Mouse (Mus musculus) brain, embryonic 14.5 days (tissue): Measurements from ENCODE around the gene Klk13. TPM values are rescaled to one million over a fixed set of nuclear protein-coding genes. Genes with fewer than 3 reads are reported as not detected.
A peak's percentile ranks its signal among the peaks of the same experiment; 100 is the strongest.

ENCODE experiments used
- DNase-seq: peaks from one replicate; pipeline ENCODE4 v3.0.0-alpha.2; 2011; ENCODE audit warnings: low read depth
- CTCF ChIP-seq: fragments of 200-500 bp; IDR thresholded peaks from 2 replicates; pipeline ENCODE4 v1.5.1; 2012; ENCODE audit warnings: inconsistent platforms, mild to moderate bottlenecking, moderate library complexity, borderline replicate concordance; ENCODE audit not compliant: insufficient read depth, insufficient read length; ENCODE audit errors: extremely low read depth
- POLR2A ChIP-seq: fragments of 200-500 bp; IDR thresholded peaks from 2 replicates; pipeline ENCODE4 v1.6.1; 2012; ENCODE audit warnings: mild to moderate bottlenecking, inconsistent platforms, borderline replicate concordance; ENCODE audit not compliant: poor library complexity, insufficient read depth, insufficient read length, severe bottlenecking; ENCODE audit errors: extremely low read depth
- polyA plus RNA-seq: library from polyadenylated mRNA; depleted of rRNA; stranded (reverse); fragments of >200 nt; gene quantifications from 2 replicates; pipeline ENCODE4 v1.2.3, GENCODE M21; 2012

The Klk13 gene
- polyA plus RNA-seq, 1 experiment: 0.04 TPM

GRCm38 (mm10) chr7:43685088-43685487 is 27.3 kb upstream of the Klk13 start:
- TF ChIP-seq CTCF: no peak
- TF ChIP-seq POLR2A: no peak
- DNase-seq: no peak

- TF ChIP-seq CTCF: no peak
- TF ChIP-seq POLR2A: no peak
Measured at GRCm38 (mm10) chr7:43690118-43690517, 22.2 kb upstream of the Klk13 start, which contains the start of gene Klk14. Gene Klk14, plus strand, starts transcription at chr7:43690418.

GRCm38 (mm10) chr7:43710031-43710430 is 2.3 kb upstream of the Klk13 start:
- no peak for DNase-seq
- TF ChIP-seq CTCF (no peak), POLR2A (no peak)

More at GRCm38 (mm10) chr7:43690118-43690517, 22.2 kb upstream of the Klk13 start, which contains the start of gene Klk14:
- no peak for DNase-seq

GRCm38 (mm10) chr7:43712917-43713316 is 550 bp downstream of the Klk13 start:
- DNase-seq: no peak
- TF ChIP-seq POLR2A (no peak), CTCF (no peak)

- TF ChIP-seq POLR2A (no peak), CTCF (no peak)
- no peak for DNase-seq
Measured at GRCm38 (mm10) chr7:43713741-43714351, 1.5 kb downstream of the Klk13 start.

- TF ChIP-seq CTCF (no peak), POLR2A (no peak)
- DNase-seq: peak; percentile 28
Measured at GRCm38 (mm10) chr7:43747788-43748187, 35.4 kb downstream of the Klk13 start.

GRCm38 (mm10) chr7:43752806-43753205 is 40.4 kb downstream of the Klk13 start:
- DNase-seq: no peak
- TF ChIP-seq POLR2A (no peak), CTCF (no peak)

- peak; percentile 15 for DNase-seq
- no peak for TF ChIP-seq POLR2A
- TF ChIP-seq CTCF: no peak
Measured at GRCm38 (mm10) chr7:43766484-43766883, 54.1 kb downstream of the Klk13 start.

GRCm38 (mm10) chr7:43768597-43768996 is 56.2 kb downstream of the Klk13 start, which contains the start of gene Klk12:
Gene Klk12, plus strand, starts transcription at chr7:43768897.
- DNase-seq: no peak
- TF ChIP-seq CTCF: no peak
- no peak for TF ChIP-seq POLR2A

- no peak for DNase-seq
- TF ChIP-seq CTCF (no peak), POLR2A (no peak)
Measured at GRCm38 (mm10) chr7:43769636-43770035, 57.3 kb downstream of the Klk13 start.

- no peak for DNase-seq
- no peak for TF ChIP-seq POLR2A
- no peak for TF ChIP-seq CTCF
Measured at GRCm38 (mm10) chr7:43770701-43771100, 58.3 kb downstream of the Klk13 start.

GRCm38 (mm10) chr7:43771916-43772315 is 59.5 kb downstream of the Klk13 start:
- DNase-seq: no peak
- TF ChIP-seq CTCF (no peak), POLR2A (no peak)

- TF ChIP-seq CTCF (no peak), POLR2A (no peak)
- no peak for DNase-seq
Measured at GRCm38 (mm10) chr7:43772901-43773300, 60.5 kb downstream of the Klk13 start.

- no peak for DNase-seq
- TF ChIP-seq POLR2A: no peak
Measured at GRCm38 (mm10) chr7:43774364-43774763, 62.0 kb downstream of the Klk13 start, which contains the start of gene Klk11. Gene Klk11, plus strand, starts transcription at chr7:43774604.
